Mouse (Mus musculus) spleen, adult 2 months (tissue): ENCODE measurements around the gene Trim2. TPM values are rescaled to one million over a fixed set of nuclear protein-coding genes. Genes with fewer than 3 reads are reported as not detected.

Experiments used
- DNase-seq, 2 experiments: peaks; one replicate each; pipeline versions ENCODE4 v3.0.0 to v3.0.0-alpha.2; 2012 to 2021; ENCODE audit warnings: low spot score in 2 of 2, low read depth in 1 of 2
- H3K27ac ChIP-seq: fragments of 200-500 bp; 2 replicates; pipeline ENCODE4 v1.5.1; 2012; ENCODE audit warnings: low read length, inconsistent platforms; ENCODE audit not compliant: insufficient read depth
- H3K27me3 ChIP-seq: fragments of 200-500 bp; 2 replicates; pipeline ENCODE4 v1.6.1; 2012; ENCODE audit warnings: mild to moderate bottlenecking, moderate library complexity, low read length, inconsistent platforms; ENCODE audit not compliant: control insufficient read depth, insufficient read depth
- H3K36me3 ChIP-seq: fragments of 200-500 bp; 2 replicates; pipeline ENCODE4 v1.6.1; 2012; ENCODE audit warnings: mild to moderate bottlenecking, low read length, inconsistent platforms; ENCODE audit not compliant: control insufficient read depth, insufficient read depth
- H3K4me1 ChIP-seq: fragments of 200-500 bp; 2 replicates; pipeline ENCODE4 v1.6.1; 2011; ENCODE audit warnings: inconsistent platforms; ENCODE audit not compliant: control insufficient read depth, insufficient read depth, insufficient read length
- H3K4me3 ChIP-seq: fragments of 200-500 bp; 2 replicates; pipeline ENCODE4 v1.5.1; 2011; ENCODE audit warnings: mild to moderate bottlenecking, inconsistent platforms; ENCODE audit not compliant: insufficient read depth, insufficient read length; ENCODE audit errors: extremely low read depth
- CTCF ChIP-seq: fragments of 200-500 bp; IDR thresholded peaks from 2 replicates; pipeline ENCODE4 v1.5.1; 2011; ENCODE audit warnings: mild to moderate bottlenecking, inconsistent platforms; ENCODE audit not compliant: insufficient read depth, insufficient read length, insufficient replicate concordance; ENCODE audit errors: extremely low read depth
- POLR2A ChIP-seq: fragments of 200-500 bp; IDR thresholded peaks from 2 replicates; pipeline ENCODE4 v1.6.1; 2011; ENCODE audit warnings: low read depth, low read length, inconsistent platforms
- WGBS: fragments of 180-500 bp; shearing (Covaris S2); methylation state at CpG from one replicate; pipeline ENCODE4 v1.1.7; 2018; 5-methylcytosine and 5-hydroxymethylcytosine counted together
- polyA plus RNA-seq: library from polyadenylated mRNA; depleted of rRNA; stranded (reverse); fragments of >200 nt; gene quantifications from 2 replicates; pipeline ENCODE4 v1.2.3, GENCODE M21; 2012

The Trim2 gene
- polyA plus RNA-seq, 1 experiment, result 5.7 TPM

DNA sequence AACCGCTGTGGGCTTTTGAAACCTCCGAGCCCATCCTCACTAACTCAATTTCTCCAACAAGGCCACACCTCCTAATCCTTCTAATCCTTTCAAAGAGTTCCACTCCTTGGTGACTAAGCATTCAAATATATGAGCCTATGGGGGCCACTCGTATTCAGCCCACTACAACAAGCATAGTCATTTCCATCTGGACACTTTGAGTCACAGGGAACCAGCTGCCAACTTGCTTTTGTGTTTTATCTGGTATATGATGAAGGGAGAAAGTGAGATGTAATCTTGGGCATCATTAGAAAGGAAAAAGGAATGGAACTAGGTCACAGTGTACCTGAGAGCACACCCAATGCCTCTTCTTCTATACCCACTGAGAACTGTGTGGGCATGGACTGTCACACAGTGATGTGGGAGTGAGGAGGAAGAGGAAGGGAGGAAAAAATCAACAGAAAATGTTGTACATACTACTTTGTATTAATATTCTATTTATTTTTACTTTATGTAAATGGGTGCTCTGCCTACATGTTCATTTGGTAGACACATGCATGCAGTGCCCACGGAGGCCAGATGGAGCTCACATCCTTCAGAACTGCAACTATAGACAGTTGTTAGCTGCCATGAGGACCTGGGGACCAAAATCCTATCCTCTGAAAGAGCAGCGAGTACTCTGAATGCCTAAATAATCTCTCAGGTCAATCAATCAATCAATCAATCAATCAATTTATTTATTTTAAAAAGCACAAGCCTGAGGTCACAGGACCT, 72.8 kb downstream of the Trim2 start:
- 86% methylated on average over 5 of the region's 5 CpGs for WGBS
- Histone ChIP-seq H3K36me3 (no peaks in the 10 kb centered on the region), H3K4me3 (no peak overlapping the region), H3K27ac (no peak overlapping the region), H3K4me1 (peaks cover 1% of the 10 kb centered on the region; the same call in 1 of the 2 replicates), H3K27me3 (no peaks in the 10 kb centered on the region)
- TF ChIP-seq POLR2A, result no peak
- TF ChIP-seq CTCF, result no peak
- DNase-seq, result no peak

DNA sequence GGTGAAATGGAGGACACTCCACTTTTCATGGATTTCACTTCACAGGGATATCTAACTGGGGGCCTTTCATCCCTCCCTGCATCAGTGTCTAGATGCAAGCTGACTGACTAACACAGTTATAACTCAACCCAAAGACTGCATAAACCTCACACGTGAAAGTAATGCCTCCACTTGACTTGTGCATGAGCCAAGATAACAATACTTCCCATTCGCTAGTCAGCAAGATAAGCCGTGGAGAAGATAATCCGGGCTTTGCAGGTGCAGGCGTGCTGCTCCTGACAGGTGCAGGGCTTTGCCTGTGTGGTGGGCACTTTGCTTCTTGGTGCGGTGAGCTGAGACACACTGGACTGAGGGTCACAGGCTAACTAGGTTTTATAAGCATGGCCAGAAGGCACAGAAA, 74.4 kb downstream of the Trim2 start:
- H3K27ac ChIP-seq, result no peak overlapping the region
- DNase-seq, result no peak
- H3K4me3 ChIP-seq, result no peak overlapping the region
- H3K4me1 ChIP-seq, result peaks cover 2% of the 10 kb centered on the region; the same call in 1 of the 2 replicates
- TF ChIP-seq CTCF, result no peak
- no peak for TF ChIP-seq POLR2A
- H3K27me3 ChIP-seq, result no peaks in the 10 kb centered on the region
- H3K36me3 ChIP-seq, result no peaks in the 10 kb centered on the region
- WGBS, result 88% methylated on average over 6 of the region's 6 CpGs

DNA sequence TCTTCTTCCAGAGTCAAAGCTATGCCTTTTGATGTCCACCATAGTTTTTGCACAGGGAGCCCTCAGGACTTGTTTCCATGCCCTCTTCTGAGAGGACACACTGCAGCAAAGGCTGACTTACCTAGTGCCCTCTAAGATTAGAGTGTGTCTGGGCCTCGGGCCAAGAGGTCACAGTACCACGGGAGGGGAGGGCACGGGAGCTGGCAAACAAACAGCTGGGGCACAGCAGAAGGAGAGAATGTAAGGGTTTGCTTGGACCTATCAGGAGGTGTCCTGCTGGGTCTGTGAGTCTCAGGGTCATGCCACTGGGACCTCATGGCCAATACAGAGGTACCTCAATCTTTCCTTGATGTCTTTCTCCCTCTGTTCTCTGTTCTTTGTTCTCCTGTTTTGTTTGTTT, 75.7 kb downstream of the Trim2 start:
- no peak for DNase-seq
- Histone ChIP-seq H3K4me3 (no peak overlapping the region), H3K27ac (no peak overlapping the region), H3K27me3 (no peaks in the 10 kb centered on the region), H3K36me3 (no peaks in the 10 kb centered on the region), H3K4me1 (peaks cover 2% of the 10 kb centered on the region; the same call in 1 of the 2 replicates)
- no peak for TF ChIP-seq POLR2A
- no peak for TF ChIP-seq CTCF
- WGBS, result 20% methylated on average over 3 of the region's 3 CpGs

DNA sequence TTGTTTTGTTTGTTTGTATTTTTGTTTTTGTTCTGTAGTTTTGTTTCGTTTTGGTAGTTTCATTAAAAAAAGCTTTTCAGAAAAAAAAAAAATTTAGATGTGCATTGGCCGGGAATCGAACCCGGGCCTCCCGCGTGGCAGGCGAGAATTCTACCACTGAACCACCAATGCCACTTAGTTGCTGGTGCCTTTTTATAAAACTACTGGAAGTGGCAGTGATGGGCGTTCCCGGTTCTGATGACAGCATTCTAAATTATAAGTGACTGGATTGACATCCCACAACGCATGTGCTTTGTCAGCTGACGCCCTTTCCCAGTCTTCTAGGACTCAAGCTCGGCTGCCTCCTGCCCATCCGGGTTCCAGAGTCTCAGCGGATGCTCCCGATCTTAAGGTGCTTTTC, 77.8 kb downstream of the Trim2 start:
- H3K4me3 ChIP-seq, result peak overlapping the region; percentile 4
- no peak for TF ChIP-seq CTCF
- 24% methylated on average over 15 of the region's 15 CpGs for WGBS

DNA sequence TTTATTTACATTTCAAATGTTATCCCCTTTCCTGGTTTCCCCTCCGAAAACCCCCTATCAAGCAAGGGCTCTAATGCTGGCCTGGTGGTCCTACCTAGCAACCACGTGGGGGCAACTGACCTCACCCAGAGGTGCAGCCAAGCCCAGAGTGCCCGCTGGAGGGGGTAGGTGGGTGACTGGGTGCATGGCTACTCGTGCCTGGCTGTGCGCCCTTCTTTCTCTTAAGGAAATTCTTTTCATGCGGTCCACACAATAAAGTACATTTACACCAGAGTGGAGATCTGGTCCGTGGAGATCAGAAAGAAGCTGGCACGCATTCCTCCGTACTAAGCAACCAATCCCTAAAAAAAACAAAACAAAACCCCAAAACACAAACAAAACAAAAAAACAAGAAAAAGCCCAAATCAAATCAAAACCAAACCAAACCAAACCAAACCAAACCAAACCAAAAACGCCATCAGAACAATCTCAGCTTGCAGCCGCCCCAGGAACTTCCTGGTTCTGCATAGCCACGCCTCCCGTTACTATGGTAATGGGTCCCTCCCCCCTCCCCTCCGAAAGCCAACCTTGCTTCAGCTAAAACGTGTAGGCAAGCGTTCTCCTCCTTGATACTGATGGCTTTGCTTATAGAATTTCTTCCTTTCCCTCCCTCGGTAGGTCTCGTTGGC, 78.3 kb downstream of the Trim2 start:
- DNase-seq, result peak; percentile 58 to 82
- peak overlapping the region; percentile 15; the same call in 1 of the 2 replicates for H3K27ac ChIP-seq
- 2% methylated on average over 18 of the region's 18 CpGs for WGBS
- peak overlapping the region; percentile 50 for H3K4me3 ChIP-seq
- H3K4me1 ChIP-seq, result peaks cover 2% of the 10 kb centered on the region; the same call in 1 of the 2 replicates
- no peaks in the 10 kb centered on the region for H3K36me3 ChIP-seq
- no peaks in the 10 kb centered on the region for H3K27me3 ChIP-seq
- TF ChIP-seq POLR2A, result peak; percentile 39; the same call in 1 of the 2 replicates
- TF ChIP-seq CTCF, result no peak

More for the DNA sequence above, 77.8 kb downstream of the Trim2 start:
- Histone ChIP-seq H3K36me3 (no peaks in the 10 kb centered on the region), H3K27me3 (no peaks in the 10 kb centered on the region), H3K4me1 (peaks cover 2% of the 10 kb centered on the region; the same call in 1 of the 2 replicates), H3K27ac (no peak overlapping the region)
- no peak for DNase-seq

DNA sequence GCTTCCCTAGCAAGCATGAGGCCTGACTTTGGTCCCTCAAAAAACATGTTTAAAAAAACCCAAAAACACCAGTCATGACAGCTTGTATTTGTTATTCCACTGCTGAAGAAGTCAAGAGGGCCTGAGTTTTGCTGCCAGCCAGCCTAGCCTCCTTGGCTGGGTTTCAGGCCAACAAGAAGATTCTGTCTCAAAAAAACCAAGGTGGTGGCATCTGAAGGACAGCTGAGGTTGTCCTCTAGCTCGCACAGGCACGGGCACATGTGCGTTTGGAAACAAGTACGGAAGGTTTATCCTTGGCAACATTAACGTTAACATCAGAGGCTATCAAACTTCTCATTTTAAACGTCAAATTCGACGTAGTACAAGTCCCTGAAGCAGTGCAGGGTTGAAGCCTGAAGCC, 79.0 kb downstream of the Trim2 start:
- H3K4me3 ChIP-seq, result no peak overlapping the region
- 75% methylated on average over 8 of the region's 8 CpGs for WGBS
- no peak overlapping the region for H3K27ac ChIP-seq
- peaks cover 2% of the 10 kb centered on the region; the same call in 1 of the 2 replicates for H3K4me1 ChIP-seq
- no peaks in the 10 kb centered on the region for H3K36me3 ChIP-seq
- H3K27me3 ChIP-seq, result no peaks in the 10 kb centered on the region
- no peak for TF ChIP-seq CTCF
- no peak for TF ChIP-seq POLR2A
- DNase-seq, result no peak
